Mouse (Mus musculus): ENCODE measurements around the gene Pygo1.

The Pygo1 gene

DNA sequence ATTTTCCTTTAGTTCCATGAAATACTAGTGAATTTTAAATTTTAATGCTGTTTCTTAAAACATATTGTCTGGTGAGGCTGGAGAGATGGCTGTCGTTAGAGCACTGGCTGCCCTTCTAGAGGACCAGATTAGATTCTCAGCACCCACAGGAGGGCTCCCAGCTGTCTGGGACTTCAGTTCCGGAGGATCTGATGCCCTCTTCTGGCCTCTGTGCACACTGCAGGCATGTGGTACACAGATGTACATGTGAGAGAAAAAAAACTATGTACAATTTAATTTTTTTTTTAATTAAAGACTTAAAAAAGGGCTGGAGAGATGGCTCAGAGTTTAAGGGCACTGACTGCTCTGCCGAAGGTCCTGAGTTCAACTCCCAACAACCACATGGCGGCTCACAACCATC is 9.9 kb downstream of the Pygo1 start:
- DNase-seq (ENCODE audit: low spot score): no peak

DNA sequence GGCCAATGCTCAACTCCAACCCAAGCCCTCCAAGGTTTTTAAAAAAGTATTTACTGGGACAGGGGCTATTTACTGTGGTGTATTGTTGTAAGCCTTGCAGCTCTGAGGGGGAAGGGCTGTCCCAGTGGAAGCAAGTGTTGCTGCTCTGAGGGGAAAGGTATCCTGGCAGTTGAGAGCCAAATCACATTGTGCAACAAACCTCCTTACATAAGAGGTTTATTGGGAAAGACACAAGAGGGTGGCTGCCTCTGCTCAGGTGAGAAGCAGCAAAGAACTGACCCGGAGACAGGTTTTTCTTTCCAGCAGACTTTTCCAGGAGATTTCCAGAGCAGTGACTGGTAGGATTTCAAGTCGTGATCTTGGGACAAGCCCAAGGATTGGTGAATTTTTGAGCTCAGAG is 10.9 kb downstream of the Pygo1 start:
- no peak for DNase-seq (ENCODE audit: low spot score)

DNA sequence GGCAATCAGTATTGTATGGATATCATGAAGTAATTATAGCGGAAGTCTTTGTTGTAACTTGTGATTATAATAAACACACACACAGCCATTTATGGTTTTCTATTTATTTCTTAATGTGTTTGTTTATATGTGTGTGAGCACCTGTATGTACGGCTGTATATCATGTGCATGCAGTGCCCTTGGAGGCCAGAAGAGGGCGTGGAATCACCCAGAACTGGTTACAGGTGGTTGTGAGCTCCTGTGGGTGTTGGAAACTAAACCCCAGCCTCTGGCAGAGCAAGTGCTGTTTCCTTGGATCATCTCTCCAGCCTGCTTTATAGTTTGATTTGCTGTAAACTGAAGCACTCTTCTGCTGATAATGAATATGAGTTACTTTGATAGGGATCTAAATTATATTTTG is 18.0 kb downstream of the Pygo1 start:
- DNase-seq (ENCODE audit: low spot score): no peak

DNA sequence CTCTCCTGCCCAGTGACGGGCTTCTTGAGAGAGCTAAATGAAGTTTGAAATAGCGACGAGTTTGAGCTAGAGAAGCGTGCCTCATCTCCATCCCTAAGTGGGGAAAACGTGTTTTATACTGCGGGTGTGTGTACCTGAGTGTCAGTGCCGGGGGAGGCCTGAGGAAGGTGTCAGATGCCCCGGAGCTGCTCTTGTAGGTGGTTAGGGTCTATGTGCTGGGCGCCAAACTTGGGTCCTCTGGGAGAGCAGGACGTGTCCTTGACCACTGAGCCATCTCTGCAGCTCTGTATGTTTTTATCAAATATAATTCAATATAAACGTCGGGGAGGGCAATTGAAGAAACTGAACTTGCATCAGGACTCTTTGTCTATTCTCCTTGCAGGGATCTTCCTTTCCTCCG is 18.8 kb downstream of the Pygo1 start:
- no peak for DNase-seq (ENCODE audit: low spot score)

DNA sequence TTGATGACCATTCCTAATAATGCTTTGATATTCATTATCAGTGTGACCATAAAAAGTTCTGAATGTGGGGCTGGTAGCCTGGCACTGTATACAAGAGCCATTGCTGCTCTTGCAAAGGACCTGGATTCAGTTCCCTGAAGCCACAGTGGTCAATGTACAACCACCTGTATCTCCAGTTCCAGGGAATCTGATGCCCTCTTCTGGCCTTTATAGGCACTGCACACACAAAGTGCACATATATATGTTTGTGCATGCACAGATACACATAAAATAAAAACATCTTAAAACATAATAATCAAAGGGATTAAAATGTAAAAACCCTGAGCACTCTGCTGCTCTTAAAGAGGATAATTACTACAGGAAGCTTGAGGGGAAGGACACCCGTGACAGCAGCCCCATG is 21.6 kb downstream of the Pygo1 start:
- no peak for DNase-seq (ENCODE audit: low spot score)

DNA sequence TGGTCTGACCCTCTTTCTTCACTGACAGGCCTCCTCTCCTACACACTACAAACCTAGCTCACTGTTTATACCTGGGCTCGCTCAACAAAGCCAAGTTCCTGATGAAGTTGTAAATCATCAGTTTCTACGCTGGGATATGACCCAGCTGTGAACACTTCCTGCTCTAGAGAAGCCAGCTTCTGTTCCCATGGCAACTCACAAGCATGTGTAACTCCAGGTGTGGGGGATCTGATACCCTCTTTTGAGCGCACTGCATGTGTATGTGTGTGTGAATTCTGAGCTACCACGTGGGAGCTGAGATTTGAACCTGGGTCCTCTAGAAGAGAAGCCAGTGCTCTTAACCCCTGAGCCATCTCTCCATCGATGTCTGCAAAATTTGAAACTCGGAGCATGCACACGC is 24.1 kb downstream of the Pygo1 start:
- no peak for DNase-seq (ENCODE audit: low spot score)

DNA sequence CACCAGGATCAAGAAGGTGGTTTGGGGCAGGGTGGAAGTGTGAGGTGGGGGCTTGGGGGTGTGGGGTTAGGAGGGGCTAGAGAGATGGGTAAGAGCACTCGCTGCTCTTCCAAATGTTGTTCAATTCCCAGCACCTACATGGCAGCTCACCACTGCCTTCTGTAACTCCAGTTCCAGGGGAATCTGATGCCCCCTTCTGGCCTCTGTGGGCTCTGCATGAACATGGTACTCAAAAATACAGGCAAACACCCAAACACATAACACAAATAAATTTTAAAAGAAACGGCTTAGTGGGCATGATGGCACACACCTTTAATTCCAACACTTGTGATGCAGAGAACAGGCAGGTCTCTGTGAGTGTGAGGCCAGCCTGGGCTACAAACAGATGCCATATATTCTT is 29.3 kb downstream of the Pygo1 start:
- DNase-seq (ENCODE audit: low spot score): no peak

DNA sequence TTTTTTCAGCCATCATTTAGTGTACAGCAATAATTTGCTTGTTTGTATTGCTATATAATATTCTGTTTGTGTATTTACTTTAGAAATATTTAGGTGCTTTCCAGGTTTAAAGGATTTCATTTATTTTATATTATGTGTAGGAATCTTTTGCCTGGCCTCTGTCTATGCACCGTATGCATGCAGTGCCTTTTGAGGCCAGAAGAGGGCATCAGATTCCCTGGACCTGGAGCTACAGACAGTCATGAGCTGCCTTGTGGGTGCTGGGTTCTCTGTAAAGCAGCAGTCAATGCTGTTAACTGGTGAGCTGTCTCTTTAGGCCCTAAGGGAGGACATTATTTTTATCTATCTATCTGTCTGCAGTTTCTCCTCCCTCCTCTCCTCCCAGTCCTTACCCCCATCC is 30.1 kb downstream of the Pygo1 start:
- DNase-seq (ENCODE audit: low spot score): no peak

DNA sequence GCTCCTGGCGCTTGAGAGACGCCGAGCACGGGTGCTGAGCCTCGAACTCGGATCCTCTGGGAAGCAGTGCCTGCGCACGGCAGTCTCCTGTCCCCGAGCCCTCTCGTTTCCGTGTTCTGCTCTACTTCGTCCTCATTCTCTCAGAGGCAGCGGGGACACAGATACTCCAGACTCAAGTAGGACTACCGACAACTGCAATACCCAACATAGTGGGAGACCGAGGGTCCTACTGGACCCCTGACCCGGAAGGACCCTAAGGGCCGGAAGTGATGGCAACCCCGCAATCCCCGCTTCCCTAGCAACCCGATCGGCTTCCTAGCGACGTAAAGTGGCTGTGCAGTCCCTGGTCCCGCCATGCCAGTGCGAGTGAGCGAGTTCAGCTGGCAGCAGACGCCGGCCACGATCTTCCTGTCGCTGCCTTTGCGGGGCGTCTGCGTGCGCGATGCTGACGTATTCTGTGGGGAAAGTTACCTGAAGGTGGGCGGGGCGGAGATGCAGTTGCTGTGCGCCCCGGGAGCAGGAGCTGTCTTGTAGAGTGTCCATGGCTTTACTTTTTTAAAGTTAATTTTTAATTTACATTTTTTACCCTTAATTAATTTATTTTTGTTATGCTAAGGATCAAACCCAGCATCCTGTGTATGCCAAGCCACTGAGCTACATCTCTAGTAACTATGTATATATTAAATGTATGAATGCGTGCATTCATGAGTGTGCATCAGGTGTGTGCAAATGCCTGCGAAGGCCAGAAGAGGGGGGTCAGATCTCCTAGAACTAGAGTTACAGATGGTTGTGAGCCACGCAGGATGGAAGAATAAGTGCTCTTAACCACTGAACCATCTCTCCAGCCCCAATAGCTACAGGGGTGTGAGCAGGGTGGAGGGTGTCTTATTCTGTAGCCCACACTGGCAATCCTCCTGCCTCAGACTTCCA is 33.3 kb downstream of the Pygo1 start, which contains the start of the genes Dyx1c1 and Gm44503:
TSS of gene Dyx1c1 (plus strand) at position 265 of the 930 bp plus-strand sequence.
TSS of gene Gm44503 (plus strand) at position 332 of the 930 bp plus-strand sequence.
- DNase-seq (ENCODE audit: low spot score): peak; percentile 44

DNA sequence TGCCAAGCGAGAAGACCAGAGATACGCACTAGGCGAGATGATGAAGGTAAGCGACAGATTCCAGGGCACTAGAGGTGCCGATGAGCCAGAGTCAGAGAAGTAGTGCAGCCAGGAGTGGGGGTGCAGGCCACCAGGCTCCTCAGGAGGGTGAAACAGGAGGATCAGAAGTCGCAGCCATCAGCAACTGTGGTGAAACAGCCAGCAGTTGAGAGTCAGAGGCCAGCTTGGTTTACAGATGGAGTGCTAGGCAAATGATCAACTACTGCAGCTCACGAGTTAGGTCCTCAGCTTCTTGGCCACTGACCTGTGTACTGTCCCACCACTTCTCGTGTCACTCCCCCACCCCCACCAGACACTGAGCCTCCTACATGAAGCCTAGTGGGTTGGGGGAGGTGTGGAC is 35.9 kb downstream of the Pygo1 start:
- DNase-seq (ENCODE audit: low spot score): no peak

DNA sequence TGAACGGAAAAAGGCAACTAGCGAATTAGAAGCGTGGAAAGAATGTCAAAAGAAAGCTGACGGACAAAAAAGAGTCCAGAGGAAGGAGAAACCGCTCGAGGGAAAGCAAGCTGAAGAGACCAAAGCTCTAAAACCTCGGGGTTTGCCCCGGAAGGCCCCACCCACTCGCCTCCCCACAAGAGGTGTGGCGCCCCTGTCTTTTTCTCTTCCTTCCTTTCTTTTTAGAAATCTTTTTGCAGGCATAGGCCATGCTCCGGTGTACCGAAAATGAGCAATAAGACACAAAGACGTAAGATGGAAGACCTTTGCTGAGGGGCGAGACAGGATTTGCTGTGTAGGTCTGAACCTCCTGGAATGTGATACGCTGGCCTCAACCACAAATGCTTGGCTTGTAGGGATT is 36.5 kb downstream of the Pygo1 start:
- no peak for DNase-seq (ENCODE audit: low spot score)

DNA sequence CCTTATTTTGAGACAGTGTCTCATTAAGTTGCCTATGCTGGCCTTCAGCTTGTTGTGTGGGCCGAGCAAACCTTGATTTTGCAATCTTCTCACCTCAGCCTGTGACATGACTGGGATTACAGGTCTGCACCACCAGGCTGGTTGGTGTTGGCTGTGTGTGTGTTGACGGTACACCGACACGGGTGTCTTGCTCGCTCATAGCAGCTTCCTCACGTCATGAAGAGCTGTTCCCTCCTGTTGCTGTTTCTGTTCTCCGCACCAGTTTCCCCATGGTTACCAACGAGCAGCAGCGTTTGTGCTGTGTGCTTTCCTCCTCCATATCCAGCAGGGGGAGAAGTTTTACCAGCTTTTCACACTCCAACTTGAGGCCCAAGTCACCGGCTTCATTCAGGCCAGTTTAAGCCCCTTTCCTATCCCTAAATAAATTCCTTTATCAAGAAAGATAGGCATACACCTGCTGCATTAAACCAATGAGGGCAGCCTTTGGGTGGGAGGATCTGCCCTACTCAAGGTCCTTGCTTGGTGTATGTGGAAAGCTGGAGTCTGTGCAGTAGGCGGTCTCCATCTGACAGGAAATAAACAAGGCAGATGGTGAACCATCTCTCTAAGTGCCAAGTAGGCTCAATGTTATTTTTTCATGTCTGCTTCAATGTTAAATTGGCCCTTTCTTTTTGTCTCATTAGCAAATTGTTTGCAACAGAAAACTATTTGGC is 43.1 kb downstream of the Pygo1 start:
- peak; percentile 92 for DNase-seq (ENCODE audit: low spot score)

DNA sequence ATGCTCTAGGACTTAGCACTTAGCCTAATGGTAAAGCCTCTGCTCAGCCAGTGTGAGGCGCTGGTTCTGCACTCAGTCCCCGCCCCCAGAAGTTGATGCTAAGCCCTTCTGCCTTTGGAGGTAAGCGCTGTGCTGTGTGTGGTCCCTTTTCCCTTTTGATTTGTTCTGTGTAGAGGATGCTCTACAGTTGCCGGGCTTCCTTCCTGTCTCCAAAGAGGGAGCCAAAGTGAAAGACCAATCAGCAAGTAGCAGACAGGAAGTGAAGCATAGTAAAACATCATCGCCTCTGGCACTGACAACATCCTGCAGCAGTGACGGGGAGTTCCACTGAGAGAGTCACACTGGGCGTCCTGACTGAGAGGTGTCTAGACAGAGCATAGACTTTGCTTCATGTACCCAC is 44.4 kb downstream of the Pygo1 start:
- DNase-seq (ENCODE audit: low spot score): no peak

DNA sequence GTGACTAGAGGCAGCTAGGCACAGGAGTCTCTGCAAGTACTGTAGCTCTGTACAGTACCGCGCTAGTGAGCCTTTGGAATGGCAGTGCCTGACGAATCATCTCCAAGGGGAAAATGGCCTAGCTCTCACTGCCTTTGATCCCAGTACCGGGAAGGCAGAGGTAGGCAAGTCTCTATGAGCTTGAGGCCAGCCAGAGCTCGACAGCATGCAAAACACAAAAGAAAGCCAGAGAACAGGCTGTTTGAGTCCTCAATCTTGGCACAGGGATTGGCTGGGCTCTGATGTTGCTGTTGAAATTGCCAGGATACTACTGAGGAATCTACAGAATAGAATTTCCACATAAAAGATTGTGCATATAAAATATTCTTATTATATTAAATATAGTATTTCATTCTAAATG is 47.0 kb downstream of the Pygo1 start:
- no peak for DNase-seq (ENCODE audit: low spot score)

DNA sequence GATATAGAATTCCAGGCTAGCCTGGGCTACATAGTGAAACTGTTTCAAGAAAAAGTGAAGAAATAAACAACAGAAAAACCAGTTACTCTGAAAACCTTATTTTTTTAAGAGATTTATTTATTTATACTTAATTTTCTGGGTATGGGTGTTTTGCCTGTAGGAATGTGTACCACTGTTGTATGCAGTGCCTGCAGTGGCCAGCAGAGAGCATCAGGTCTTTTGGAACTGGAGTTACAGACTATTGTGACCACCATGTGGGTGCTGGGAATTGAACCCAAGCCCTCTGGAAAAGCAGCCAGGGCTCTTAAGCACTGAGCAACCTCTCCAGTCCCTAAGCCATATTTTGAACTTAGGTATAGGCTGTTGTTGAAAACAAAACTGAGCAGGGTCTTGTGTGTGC is 47.5 kb downstream of the Pygo1 start:
- DNase-seq (ENCODE audit: low spot score): no peak

DNA sequence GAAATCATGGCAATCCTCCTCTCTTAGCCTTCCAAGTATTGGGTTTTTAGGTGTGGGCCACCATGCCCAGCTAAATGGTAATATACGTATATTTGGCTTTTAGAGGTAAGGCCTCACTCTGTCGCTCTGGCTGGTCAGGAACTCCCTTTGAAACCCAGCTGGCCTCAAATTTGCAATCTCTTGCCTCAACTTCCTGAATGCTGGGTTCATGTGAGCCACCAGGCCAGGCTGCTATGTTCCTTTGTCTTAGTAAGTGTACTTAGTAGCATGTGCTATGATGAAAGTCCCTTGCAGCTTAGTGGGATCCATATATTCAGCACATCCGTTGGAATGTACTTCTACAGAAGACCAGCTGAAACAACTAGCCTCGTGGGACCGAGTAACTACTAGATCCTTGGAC is 49.3 kb downstream of the Pygo1 start:
- no peak for DNase-seq (ENCODE audit: low spot score)

DNA sequence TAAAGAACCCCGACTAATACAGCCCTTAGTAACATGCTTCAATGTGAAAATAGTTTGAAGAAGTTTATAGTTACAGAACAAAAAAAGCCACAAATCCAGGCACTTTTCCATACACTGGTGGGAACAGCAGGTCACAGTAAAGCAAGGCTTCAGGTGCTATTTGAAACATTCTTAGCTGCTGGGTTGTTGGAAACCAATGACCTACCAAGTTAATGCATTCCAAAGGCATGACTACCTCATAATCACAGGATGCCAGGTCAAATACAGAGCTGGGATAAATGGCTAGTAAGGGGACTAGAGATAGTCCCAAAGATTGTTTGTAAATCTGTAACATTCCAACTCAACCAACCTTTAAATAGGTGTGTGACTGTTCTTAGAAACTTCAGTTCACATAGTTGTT is 49.8 kb downstream of the Pygo1 start:
- no peak for DNase-seq (ENCODE audit: low spot score)

DNA sequence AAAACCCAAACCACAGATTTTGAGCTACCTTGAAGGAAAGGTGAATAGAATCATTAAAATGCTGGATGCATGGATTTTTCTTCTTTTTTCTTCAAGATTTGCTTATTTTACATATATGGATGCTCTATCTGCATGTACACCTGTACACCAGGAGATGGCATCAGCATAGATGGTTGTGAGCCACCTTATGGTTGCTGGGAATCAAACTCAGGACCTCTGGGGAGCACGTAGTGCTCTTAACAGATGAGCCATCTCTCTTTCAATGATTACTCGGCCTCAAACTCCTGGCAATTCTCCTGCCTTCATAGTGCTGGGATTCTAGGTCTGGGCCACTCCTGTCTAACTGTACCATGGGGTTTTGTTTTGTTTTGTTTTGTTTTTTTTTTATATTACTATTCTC is 57.6 kb downstream of the Pygo1 start:
- DNase-seq (ENCODE audit: low spot score): no peak

DNA sequence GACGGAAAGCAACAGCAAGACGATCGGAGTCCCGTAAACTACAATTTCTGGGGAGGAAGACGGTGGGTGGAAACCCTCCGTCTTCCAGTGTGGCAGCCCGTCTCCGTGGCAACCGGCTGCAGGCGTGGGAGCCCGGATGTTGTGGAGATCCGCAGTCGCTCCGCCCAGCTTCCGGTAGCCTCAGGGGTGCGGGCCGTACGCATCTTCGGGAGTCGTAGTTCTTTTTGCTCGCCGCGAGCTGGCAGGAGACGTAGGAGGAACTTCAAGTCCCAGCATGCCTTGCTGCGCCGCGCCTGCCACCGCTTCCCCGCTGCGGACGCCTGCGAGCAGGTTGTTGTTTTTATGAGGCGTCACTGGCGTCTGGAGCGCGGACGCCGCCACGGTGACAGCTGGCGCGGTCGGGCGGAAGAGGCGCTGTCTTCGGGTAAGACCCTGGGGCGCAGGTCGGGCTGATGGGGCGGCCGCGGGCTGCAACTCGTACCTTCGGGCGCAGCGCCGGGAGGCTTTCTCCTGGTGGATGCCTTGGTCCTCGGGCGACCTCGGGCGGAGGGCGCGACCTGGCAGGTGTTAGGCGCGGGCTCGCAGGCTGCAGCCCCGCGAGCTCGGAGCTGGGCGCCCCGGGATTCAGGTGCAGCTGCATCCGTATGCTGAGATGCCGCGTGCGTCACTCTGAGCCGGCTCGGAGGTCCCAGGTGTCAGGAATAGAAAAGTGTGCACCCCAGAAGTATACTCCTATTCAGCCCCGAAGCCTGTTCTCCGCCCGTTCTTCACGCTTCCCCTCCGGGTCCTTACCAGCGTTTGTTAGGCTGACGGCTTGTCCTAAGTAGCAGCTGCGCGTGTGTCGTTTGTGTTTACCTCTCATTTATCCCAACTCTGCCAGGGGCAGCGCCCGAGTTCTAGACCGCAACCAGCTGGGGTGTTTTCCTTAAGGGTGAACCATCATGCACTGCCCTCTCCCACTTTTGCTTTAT is 60.1 kb downstream of the Pygo1 start, which contains the start of the genes Ccpg1os and Ccpg1:
TSS of gene Ccpg1os (minus strand) at position 133 of the 971 bp plus-strand sequence.
TSS of gene Ccpg1 (plus strand) at position 180 of the 971 bp plus-strand sequence.
- DNase-seq (ENCODE audit: low spot score): peak; percentile 87

DNA sequence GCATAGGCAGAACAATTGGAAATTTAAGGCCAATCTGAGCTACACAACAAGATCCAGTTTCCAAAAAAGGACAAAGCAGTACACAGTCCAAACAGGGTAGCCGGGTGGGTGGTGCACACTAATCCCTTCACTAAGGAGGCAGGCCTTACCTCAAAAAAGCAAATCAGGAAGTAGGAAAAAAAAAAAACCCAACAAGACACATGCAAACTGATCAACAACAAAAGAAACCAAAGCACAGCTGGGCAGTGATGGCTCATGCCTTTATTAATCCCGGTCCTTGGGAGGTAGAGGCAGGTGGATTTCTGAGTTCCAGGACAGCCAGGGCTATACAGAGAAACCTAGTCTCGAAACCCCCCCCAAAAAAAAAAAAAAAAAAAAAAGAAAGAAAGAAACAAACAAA is 62.3 kb downstream of the Pygo1 start:
- no peak for DNase-seq (ENCODE audit: low spot score)

DNA sequence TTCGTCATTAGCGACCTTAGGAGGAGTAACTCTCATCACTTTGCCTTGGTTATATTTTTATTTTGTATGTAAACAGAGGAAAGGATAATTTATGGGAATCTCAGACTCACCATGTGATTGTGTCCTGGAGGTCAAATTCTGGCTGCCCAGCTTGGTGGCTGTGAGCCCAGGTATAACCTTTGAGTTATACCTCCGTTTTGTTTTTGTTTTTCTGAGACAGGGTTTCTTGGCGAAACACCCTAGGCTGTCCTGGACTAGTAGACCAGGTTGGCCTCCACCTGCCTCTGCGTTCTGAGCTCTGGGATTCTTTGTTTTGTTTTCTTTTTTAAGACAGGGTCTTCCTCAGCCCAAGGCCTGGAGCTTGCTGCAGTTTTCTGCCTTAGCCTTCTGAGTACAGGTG is 63.3 kb downstream of the Pygo1 start:
- no peak for DNase-seq (ENCODE audit: low spot score)

DNA sequence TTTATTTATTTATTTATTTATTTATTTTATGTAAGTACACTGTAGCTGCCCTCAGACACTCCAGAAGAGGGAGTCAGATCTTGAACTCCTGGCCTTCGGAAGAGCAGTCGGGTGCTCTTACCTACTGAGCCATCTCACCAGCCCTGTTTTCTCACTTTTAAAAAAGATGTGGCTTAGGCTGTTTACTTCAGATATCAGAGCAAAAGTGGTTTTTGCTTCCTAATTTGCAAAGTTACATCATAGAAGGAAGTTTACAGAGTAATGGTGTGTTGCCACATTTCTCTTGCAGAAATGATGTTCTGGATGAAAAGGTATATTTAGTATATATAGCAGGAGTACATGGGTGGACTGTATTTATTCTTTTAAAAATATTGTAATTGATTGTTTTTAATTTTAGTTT is 66.0 kb downstream of the Pygo1 start:
- no peak for DNase-seq (ENCODE audit: low spot score)

Measured in layer of hippocampus, adult 9-10 months (tissue).